Mouse (Mus musculus) induced T-regulatory cell, adult 2 months (primary cell): ENCODE measurements at regions not wholly inside any gene's neighbourhood (a gene's known extent, or its start where the extent isn't known, plus 50 kb on each side); places are given as distances from the start of the nearest gene placed in this dataset.

Experiments used
- DNase-seq: peaks from one replicate; pipeline ENCODE4 v3.0.0-alpha.2; 2012; ENCODE audit warnings: low read depth

DNA sequence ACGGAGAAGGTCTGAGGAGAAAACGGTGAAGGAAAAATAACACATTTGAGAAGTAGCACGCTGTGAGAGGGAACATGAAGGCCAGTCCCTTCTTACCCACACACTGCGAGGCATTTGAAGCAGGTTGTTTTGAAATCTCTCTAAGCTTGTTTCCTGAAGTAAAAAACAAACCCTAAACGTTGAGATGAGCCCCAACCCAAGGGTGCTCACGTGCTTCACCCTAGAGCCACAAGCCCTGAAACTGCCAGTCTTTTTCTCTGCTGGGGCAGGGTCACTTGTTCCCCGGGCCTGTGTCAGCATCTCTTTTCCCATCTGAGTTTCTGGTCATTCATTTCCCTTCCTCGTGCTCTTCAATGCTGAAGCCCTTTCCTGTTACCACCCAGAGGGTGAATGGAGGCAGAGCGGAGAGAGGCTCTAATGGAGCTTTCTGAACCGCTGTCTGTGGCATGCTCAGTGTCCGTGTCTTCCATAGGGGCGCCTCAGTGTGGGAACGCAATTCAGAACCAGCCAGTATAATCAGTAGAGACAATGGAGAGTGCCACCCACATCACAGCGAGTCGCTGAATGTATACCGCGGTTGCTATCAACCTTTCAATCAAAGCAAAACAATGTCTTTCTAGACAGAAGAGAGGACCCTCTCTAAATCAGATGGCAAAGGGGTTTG lies 375.0 kb upstream of the Gm10131 start:
- DNase-seq: peak; percentile 75

- no peak for DNase-seq
These were observed 374.4 kb upstream of the Gm10131 start for GRCm38 (mm10) chr8:34485905-34486304.

GRCm38 (mm10) chr8:34485346-34485745 lies 373.8 kb upstream of the Gm10131 start:
- no peak for DNase-seq

- DNase-seq: peak; percentile 90
These were observed 373.2 kb upstream of the Gm10131 start for GRCm38 (mm10) chr8:34484551-34485335.

DNA sequence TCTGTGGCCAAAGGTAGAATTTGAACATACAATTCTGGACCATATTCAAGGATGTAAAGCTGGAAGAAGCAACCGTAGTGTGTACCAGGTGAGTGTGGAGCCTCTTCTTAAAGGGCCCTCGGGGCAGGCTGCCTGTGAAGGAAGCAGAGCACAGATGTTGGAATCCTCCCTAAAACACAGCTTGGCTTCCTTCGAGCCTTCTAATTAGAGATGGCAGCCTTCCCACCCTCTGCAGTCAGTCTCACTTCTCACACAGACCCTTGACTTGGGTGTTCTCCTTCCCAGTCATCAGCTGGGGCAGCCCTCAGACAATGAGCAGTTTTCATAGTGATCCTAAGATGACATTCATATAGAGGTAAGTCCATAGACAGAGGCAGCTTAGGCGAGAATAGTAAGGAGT lies 371.7 kb upstream of the Gm10131 start:
- DNase-seq: no peak

DNA sequence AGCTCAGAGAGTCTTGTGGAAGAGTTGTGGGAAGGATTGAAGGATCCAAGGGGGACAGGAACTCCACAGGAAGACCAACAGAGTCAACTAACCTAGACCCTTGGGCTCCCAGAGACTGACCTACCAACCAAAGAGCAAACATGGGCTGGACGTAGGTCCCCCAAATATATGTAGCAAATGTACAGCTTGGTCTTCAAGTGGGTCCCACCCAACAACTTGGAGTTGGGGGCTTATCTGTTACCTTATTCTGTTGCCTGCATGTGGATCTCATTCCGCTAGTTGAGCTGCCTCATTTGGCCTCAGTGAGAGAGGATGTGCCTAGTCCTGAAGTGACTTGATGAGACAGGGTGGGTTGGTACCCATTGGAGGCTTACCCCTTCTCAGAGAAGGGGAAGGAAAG lies 371.1 kb upstream of the Gm10131 start:
- no peak for DNase-seq

DNA sequence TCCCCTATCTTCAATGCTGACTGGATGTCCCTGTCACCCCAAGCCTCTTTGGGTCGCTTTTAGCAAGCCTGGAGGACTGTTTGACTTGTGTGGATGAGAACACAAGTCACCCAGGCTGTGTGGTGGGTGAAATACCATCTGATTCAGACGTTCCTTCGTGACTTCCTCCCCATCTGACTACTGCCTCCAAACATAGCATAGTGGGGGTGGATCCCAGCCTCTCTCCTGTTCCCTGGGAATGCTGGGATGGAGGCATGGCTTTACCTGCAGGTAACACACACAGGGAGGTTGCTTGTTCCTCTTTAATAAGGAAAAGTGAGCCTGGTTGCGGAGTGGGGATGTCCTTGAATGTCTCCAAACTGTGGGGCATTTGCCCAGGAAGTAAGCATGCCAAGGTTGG lies 369.0 kb upstream of the Gm10131 start:
- DNase-seq: no peak

- DNase-seq: no peak
These were observed 367.4 kb upstream of the Gm10131 start for GRCm38 (mm10) chr8:34478891-34479290.

DNA sequence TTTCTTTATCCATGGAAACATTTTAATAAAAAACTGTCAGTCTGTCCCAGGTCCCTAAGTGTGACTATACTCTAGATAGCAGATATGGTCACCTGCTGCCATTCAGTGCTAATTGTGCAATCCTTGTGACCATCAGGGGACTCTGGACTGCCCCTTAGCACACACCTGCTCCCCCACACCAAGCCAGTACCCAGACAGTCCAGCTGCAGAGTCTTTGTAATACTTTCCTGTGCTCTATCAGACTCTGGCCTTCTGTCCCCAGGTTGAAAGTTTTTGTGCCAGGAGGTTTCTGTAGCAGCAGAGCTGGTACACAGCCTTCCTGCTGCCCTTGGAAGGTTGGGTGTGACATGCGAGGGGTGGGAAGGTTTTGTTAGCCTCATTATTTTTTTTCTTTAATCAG lies 366.9 kb upstream of the Gm10131 start:
- no peak for DNase-seq

DNA sequence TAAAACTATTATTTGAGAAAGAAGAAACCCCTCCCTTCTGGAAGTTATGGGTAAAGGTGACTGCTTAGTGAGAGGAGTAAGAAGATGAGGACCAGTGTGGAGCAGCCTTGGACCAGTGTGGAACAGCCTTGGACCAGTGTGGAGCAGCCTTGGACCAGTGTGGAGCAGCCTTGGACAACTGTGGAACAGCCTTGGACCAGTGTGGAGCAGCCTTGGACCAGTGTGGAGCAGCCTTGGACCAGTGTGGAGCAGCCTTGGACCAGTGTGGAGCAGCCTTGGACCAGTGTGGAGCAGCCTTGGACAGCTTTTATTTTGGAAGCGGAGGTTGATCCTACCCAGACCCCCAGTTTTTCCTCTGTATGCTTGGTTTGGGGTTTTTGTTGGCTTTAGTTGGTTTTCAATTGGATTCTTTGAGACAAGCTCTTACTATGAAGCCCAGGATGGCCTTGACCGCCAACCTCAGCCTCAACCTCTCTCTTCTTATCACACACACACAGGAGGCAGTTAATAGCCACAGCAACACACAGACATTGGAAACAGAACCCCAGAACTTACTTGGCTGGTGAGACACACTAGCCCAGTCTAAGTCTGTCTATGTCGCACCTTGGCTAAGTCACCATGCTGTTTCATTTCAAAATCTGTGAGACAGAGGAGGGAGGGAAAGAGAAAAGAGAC lies 364.7 kb upstream of the Gm10131 start:
- no peak for DNase-seq

- no peak for DNase-seq
These were observed 363.1 kb upstream of the Gm10131 start for GRCm38 (mm10) chr8:34474593-34474992.

DNA sequence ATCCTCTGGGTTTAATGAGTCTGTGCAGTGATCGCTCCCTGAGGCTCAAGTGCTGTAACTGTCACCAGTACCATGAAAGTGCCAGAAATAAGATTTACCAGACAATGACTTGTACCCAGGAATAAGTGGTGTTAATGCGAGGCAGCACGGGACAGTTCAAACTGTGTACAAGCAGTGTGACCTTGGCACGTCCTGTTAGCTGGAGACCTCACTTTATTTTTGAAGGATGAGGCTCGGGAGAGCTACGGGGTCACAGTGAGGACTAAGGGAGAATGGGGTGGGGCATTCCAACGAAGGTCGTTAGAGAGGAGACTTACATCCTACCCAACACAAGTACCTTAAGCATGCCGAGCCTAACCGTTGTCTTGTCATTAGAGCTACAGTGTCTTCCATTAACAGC lies 362.2 kb upstream of the Gm10131 start:
- DNase-seq: no peak

- no peak for DNase-seq
These were observed 361.8 kb upstream of the Gm10131 start for GRCm38 (mm10) chr8:34473301-34473700.

DNA sequence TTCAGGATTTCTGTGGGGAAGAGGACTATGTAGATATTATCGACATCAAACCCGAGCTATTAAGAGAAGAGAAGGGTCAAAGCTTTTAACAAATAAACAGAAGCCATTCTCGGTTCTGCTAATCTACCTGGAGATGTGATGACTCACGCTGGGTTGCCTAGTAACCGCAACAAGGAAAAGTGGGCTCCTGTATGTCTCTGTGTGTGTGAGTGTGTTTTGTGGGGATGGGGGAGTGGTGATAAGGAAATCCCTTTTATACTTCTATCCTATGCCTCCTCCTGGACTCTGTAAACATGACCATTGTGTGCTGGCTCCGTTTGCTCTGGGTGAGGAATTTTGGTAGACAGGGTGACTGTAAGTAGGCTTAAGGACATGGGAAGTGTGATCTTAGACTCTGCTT lies 361.3 kb upstream of the Gm10131 start:
- DNase-seq: no peak

DNA sequence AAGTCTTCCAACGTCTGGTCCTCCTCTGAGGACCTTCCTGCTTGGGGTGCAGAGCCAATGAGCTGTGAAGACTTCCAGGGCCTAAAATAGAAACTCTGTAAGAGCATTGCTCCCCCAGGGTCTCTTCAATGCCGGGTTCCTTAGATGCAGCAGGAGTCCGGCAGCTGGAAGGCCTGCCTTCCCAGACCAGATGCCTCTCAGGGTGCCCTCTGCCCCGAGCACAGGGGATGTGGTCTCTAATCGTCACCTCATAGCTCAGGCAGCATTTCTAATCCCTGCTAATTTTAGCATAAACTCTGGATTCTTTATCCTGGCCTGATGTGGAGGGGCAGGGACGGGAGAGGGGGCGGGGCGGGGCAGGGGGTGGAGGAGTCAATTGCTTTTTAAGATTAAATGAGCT lies 360.9 kb upstream of the Gm10131 start:
- no peak for DNase-seq

DNA sequence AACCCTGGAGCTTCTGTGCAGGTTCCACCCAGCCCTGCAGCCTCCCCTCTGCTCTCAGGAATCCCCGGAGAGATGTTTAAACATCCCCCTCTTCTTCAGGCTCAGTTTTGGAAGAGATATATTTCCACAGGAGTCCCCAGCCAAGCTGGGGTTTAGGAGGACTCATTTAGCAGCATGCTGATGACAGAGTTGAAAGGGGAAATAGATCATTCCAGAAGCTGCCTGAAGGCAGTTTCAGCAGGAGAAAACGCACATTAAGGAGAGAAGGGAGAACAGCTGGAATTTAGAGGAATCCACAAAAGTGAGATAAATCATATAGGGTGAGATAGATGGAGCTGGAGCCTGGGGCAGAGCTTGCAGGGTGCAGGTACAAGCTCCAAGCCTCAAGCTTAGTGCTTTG lies 357.6 kb upstream of the Gm10131 start:
- DNase-seq: no peak

GRCm38 (mm10) chr8:34466786-34467364 lies 355.3 kb upstream of the Gm10131 start:
- no peak for DNase-seq

GRCm38 (mm10) chr8:34465398-34465797 lies 353.9 kb upstream of the Gm10131 start:
- DNase-seq: no peak

DNA sequence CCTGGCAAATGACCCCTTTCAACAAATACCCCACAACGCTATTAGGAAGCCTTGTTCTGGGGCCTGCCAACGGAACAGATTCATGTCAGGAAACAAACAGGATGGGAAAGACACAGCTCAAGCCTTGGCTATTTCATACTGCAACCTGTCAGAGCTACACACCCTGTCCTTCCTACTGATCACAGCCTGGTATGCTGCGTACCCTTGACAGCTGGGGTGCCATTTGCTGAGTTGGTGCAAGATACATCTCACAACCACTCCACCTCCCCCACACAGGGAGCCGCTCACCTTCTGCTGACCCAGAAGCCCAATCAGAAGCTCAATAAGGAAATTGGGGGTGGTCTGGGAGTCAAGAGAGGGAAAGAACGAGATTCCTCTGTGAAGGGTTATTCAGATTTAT lies 350.7 kb upstream of the Gm10131 start:
- DNase-seq: no peak

DNA sequence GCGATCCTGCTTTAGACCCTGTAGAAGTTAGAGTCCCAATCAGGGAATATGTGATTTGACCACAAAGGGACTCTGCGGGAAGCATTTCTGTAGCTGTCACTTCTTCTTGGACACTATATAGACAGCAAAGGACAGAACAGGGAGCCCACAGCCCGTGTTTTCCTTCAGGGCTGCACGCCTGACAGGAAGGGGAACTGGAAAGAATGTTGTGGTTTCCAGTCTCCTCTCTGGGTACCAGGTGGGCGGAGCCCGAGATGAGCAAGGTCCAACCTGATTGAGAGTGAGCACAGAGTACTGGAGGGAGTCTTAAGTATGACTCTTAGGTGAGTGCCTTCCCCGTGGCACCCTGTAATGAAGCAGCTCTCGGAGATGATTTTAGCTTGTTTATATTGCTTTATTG lies 346.8 kb upstream of the Gm10131 start:
- DNase-seq: peak; percentile 29

GRCm38 (mm10) chr8:34456543-34456942 lies 345.0 kb upstream of the Gm10131 start:
- no peak for DNase-seq

DNA sequence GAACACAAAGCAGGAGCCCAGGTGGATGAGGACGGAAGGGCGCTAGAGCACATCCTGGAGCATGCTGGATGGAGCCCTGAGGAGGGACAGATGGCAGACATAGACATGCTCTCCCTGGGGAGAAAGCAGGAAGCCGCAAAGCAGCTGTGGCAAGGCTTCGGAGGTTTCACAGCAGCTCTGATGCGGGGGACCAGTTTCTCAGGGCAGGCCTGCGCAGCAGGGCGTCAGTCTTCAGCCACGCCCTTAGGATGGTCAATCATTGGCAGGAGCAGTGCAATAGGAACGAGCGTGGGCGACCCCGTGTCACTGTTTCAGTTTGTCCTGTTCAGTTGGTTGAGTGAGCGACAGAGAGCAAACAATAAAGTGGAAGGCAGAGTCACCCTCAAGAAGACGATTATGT lies 343.8 kb upstream of the Gm10131 start:
- DNase-seq: no peak

DNA sequence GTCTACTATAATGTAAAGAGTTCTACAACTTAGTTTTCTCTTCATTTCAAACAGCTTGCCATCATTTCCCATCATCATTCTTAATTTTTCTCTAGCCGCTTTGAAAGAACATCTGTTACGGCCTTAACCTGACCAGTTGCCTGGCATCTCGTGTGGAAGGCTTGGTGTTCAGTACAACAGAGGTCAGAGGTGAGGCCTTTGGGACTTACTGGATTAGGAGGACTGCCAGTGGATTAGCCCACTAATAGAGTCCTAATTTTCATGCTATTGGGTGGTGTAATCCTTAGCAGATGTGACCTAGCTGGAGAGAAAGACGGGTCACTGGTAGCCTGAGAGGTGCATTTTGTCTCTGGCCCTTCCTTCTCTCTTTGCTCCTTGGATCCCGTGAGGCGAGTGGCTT lies 341.3 kb upstream of the Gm10131 start:
- no peak for DNase-seq
